Mouse (Mus musculus) C2C12 (cell line): Measurements from ENCODE around the gene Rrh. TPM values are rescaled to one million over a fixed set of nuclear protein-coding genes. Genes with fewer than 3 reads are reported as not detected.

ENCODE experiments used
- H3K27me3 ChIP-seq: one replicate; pipeline ENCODE4 v1.6.1; 2011; ENCODE audit not compliant: control insufficient read depth, insufficient read depth, insufficient read length
- H3K36me3 ChIP-seq: one replicate; pipeline ENCODE4 v1.6.1; 2011; ENCODE audit not compliant: control insufficient read depth, insufficient read depth
- H3K4me3 ChIP-seq: one replicate; pipeline ENCODE4 v1.5.1; 2011; ENCODE audit warnings: mild to moderate bottlenecking, control low read depth; ENCODE audit not compliant: poor library complexity, insufficient read depth, severe bottlenecking
- H3K79me2 ChIP-seq: one replicate; pipeline ENCODE4 v1.6.1; 2011; ENCODE audit not compliant: control insufficient read depth, insufficient read depth
- H3K79me3 ChIP-seq: one replicate; pipeline ENCODE4 v1.6.1; 2011; ENCODE audit warnings: low read depth, control low read depth
- H3ac ChIP-seq: one replicate; pipeline ENCODE3; 2011; ENCODE audit warnings: low read depth; ENCODE audit not compliant: control insufficient read depth, insufficient read length
- CEBPB ChIP-seq: IDR thresholded peaks from one replicate; pipeline ENCODE4 v1.6.1; 2011; ENCODE audit warnings: low read depth, mild to moderate bottlenecking, control low read depth, moderate library complexity
- CTCF ChIP-seq: IDR thresholded peaks from one replicate; pipeline ENCODE4 v1.5.1; 2011; ENCODE audit not compliant: control insufficient read depth, insufficient read depth, insufficient read length
- FOSL1 ChIP-seq: IDR thresholded peaks from one replicate; pipeline ENCODE4 v1.8.0; 2011; ENCODE audit warnings: mild to moderate bottlenecking, low read length; ENCODE audit not compliant: poor library complexity, insufficient read depth, severe bottlenecking
- MAX ChIP-seq: IDR thresholded peaks from one replicate; pipeline ENCODE4 v1.6.1; 2011; ENCODE audit warnings: mild to moderate bottlenecking, control low read depth
- MYOD1 ChIP-seq: IDR thresholded peaks from one replicate; pipeline ENCODE4 v1.6.1; 2011; ENCODE audit warnings: low read depth; ENCODE audit not compliant: control insufficient read depth, insufficient read length
- MYOG ChIP-seq: IDR thresholded peaks from one replicate; pipeline ENCODE4 v1.6.1; 2011; ENCODE audit not compliant: control insufficient read depth, insufficient read length; ENCODE audit errors: extremely low read depth
- USF1 ChIP-seq: IDR thresholded peaks from one replicate; pipeline ENCODE4 v1.6.1; 2011; ENCODE audit warnings: low read depth, mild to moderate bottlenecking, control low read depth, moderate library complexity
- long read RNA-seq, 2 experiments: library from polyadenylated mRNA; unstranded; transcript quantifications; one replicate each; pipeline ENCODE4 v2.0.0; 2019 to 2020
- polyA plus RNA-seq: library from polyadenylated mRNA; unstranded; fragments of >200 nt; fragmentation: generic; extraction: Trizol; gene quantifications from one replicate; pipeline ENCODE4 v1.2.1, GENCODE M21; 2012; ENCODE audit warnings: missing spikeins

The Rrh gene
- polyA plus RNA-seq, result 0.04 TPM
- long read RNA-seq, experiment 1, result 0 reads
- long read RNA-seq, experiment 2, result 0 reads

DNA sequence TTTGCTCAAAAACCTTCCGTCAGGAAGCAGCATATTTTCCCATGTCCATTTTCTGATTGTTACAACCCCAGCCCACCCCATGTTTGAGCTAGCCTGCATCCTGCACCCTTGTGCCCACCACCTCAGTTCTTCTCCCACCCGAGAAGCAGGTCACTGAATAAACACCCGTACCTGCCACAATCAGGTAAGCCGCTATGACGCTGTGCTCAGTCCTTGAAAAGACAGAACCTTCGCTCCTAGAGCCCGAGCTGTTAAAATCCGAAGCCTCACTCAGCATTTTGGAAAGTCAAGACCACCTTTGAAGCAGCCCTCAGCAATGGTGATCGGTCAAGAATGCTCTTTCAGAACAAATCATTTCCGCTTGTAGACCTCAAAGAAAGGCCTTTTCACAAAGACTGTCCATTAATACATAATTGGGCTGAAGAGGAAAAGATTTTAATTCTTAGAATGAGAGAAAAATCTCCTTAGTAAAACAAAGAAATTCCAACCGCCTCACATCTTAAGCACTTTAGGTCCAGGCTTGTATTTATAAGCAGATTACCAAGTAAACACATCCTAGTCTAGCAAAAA lies at the start of gene Rrh:
TSS of gene Rrh (minus strand) at position 382 of the 570 bp plus-strand sequence.
- peaks cover 13% of the 10 kb centered on the region for H3K79me3 ChIP-seq

DNA sequence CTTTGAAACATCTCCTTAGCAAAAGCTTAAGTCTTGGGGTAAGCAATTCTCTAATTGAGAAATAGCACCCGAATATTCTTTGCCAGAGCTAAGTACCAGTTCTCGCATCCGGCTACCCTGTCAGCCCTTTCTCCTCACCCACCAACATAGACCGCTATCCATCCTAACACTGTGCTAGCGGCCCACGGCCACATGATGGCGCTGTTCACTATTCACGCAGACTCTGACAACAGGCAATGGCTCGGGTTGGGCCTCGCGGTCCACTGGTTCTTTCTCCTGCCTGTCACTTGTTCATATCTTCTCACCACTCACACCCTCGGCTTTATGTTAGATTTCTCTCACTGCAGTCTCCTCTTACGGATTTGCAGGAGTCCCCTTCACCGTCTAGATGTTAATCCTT lies 41.3 kb upstream of the Rrh start:
- Histone ChIP-seq H3K79me2 (no peaks in the 10 kb centered on the region), H3K4me3 (no peak overlapping the region), H3ac (no peak overlapping the region), H3K27me3 (peaks cover 8% of the 10 kb centered on the region), H3K36me3 (no peaks in the 10 kb centered on the region), H3K79me3 (no peaks in the 10 kb centered on the region)
- TF ChIP-seq CTCF (peak; percentile 27), MYOG (no peak)

More for the DNA sequence above, at the start of gene Rrh:
- TF ChIP-seq USF1 (no peak), FOSL1 (no peak), CEBPB (no peak), MYOD1 (no peak), CTCF (no peak), MAX (no peak), MYOG (no peak)
- peaks cover 15% of the 10 kb centered on the region for H3K79me2 ChIP-seq
- no peak within 1 kb of the TSS for H3ac ChIP-seq
- no peak within 1 kb of the TSS for H3K4me3 ChIP-seq
- H3K36me3 ChIP-seq, result peaks cover 32% of the 10 kb centered on the region
- H3K27me3 ChIP-seq, result no peaks in the 10 kb centered on the region

DNA sequence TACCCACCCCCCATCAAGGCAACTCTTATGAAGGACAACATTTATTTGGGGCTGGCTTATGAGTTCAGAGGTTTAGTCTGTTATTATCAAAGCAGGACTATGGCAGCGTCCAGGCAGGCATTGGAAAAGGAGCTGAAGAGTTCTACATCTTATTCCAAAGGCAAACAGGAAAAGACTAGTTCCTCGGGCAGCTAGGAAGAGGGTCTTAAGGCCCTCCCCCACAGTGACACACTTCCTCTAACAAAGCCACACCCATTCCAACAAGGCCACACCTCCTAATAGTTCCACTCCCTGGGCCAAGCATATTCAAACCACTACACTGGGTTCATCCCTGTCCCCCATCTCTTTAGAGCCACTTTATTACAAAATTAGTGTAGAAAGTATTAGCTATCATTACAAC lies 40.2 kb upstream of the Rrh start:
- Histone ChIP-seq H3K36me3 (no peaks in the 10 kb centered on the region), H3K79me2 (no peaks in the 10 kb centered on the region), H3K79me3 (no peaks in the 10 kb centered on the region), H3ac (no peak overlapping the region), H3K4me3 (no peak overlapping the region), H3K27me3 (peaks cover 4% of the 10 kb centered on the region)
- TF ChIP-seq USF1 (no peak), CEBPB (no peak), FOSL1 (no peak), MAX (no peak), MYOG (no peak), CTCF (no peak), MYOD1 (no peak)

DNA sequence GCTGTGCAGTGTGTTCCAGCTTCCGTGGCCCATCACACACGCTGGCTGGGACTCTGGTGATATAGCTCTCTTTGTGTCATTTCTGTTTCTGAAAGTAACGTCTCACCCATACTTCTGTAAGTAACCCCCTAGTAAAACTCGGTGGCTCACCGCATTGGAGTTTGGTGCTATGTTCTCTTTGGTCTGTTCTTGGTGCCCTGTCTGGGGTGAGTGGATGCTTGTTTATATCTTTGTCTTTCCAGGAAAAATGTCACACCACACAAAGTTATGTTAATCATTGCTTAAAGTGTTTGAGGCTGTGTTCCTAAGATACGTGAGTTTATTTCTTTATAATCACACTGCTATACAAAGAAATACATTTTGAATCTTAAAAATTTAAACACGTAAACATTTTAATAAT lies 24.5 kb upstream of the Rrh start:
- TF ChIP-seq MYOD1, result no peak
- no peak for TF ChIP-seq MAX
- no peak for TF ChIP-seq FOSL1
- no peak for TF ChIP-seq CTCF
- TF ChIP-seq USF1, result no peak
- no peak for TF ChIP-seq MYOG
- no peak for TF ChIP-seq CEBPB
- no peaks in the 10 kb centered on the region for H3K79me2 ChIP-seq
- H3K79me3 ChIP-seq, result no peaks in the 10 kb centered on the region
- H3K4me3 ChIP-seq, result no peak overlapping the region
- H3K36me3 ChIP-seq, result no peaks in the 10 kb centered on the region
- no peak overlapping the region for H3ac ChIP-seq
- peaks cover 15% of the 10 kb centered on the region for H3K27me3 ChIP-seq

DNA sequence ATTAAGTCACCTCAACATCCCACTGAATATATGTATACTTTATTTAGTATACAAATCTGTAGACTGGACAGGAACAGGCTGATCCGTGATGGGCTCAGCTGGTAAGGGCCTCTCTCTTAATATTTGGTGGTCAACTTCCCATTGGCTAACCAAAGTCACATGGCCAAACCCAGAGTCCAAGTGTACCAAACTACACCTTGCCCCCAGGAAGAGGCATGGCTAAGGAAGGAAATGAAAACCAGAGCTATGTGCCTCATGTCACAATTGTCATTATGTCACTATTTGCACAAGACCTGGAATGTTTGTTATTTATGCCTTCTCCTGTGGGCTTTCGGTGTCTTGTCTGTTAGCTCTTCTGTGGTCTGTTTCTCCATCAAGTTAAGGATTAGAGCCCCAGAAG lies 23.5 kb upstream of the Rrh start:
- no peak overlapping the region for H3ac ChIP-seq
- no peaks in the 10 kb centered on the region for H3K79me3 ChIP-seq
- H3K79me2 ChIP-seq, result no peaks in the 10 kb centered on the region
- H3K36me3 ChIP-seq, result no peaks in the 10 kb centered on the region
- no peak for TF ChIP-seq USF1
- TF ChIP-seq CEBPB, result no peak
- no peak for TF ChIP-seq MAX
- no peak for TF ChIP-seq FOSL1
- TF ChIP-seq CTCF, result no peak
- TF ChIP-seq MYOG, result no peak
- TF ChIP-seq MYOD1, result no peak
- peaks cover 14% of the 10 kb centered on the region for H3K27me3 ChIP-seq
- H3K4me3 ChIP-seq, result no peak overlapping the region

DNA sequence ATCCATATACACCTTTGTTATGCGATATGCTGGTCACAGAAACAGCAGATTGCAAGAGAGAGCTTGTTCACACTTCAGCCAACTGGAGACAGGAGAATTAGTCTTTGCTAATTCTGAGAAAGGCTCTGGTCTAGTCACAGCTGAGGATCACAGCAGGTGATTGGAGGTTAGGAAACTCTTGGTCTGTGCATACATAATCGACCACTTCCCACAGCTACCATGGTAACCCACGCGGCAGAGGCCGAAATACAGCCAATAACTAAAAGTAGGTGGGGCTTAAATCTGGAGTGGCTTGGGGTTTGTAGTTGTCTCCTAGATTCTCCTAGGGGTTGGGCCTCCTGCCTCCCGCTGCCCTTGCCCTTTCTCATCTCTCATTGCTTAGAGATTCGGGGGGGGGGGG lies 15.6 kb upstream of the Rrh start:
- Histone ChIP-seq H3K79me3 (no peaks in the 10 kb centered on the region), H3K4me3 (no peak overlapping the region), H3K79me2 (no peaks in the 10 kb centered on the region), H3ac (no peak overlapping the region), H3K36me3 (no peaks in the 10 kb centered on the region), H3K27me3 (peaks cover 20% of the 10 kb centered on the region)
- TF ChIP-seq CEBPB (no peak), FOSL1 (no peak), MAX (no peak), USF1 (no peak), CTCF (no peak), MYOG (no peak)
